Mouse (Mus musculus) liver, embryonic 18 days (tissue): ENCODE results near the gene Olfr483. TPM values are rescaled to one million over a fixed set of nuclear protein-coding genes. Genes with fewer than 3 reads are reported as not detected.

ENCODE experiments used
- polyA plus RNA-seq: library from polyadenylated mRNA; depleted of rRNA; stranded (reverse); fragments of >200 nt; gene quantifications from 2 replicates; pipeline ENCODE4 v1.2.3, GENCODE M21; 2012; rRNA removed

Olfr483 gene
- not detected in 2 replicates for polyA plus RNA-seq

GRCm38 (mm10) chr7:108100549-108100948 lies at the start of gene Olfr483:
Gene Olfr483 (plus strand): TSS chr7:108100849.

GRCm38 (mm10) chr7:108067246-108067645 lies 33.4 kb upstream of the Olfr483 start, which contains the start of gene Olfr480:
Gene Olfr480 (minus strand): TSS chr7:108067346.

GRCm38 (mm10) chr7:108079555-108079954 lies 21.1 kb upstream of the Olfr483 start, which contains the start of gene Olfr481:
Gene Olfr481 (plus strand): TSS chr7:108079855.

GRCm38 (mm10) chr7:108097486-108097885 lies 3.2 kb upstream of the Olfr483 start, which contains the start of gene Olfr482:
Gene Olfr482 (minus strand): TSS chr7:108097586.

GRCm38 (mm10) chr7:108127349-108127748 lies 26.7 kb downstream of the Olfr483 start, which contains the start of gene Olfr484:
Gene Olfr484 (minus strand): TSS chr7:108127449.

Other genes starting within 250 kb of the Olfr483 start
- not detected in 2 replicates for gene Olfr472, start 202.9 kb upstream of the Olfr483 start, polyA plus RNA-seq
- gene Olfr473, start 170.4 kb upstream of the Olfr483 start, polyA plus RNA-seq: not detected in 2 replicates
- gene Olfr474, start 146.2 kb upstream of the Olfr483 start, polyA plus RNA-seq: not detected in 2 replicates
- gene Olfr476, start 136.0 kb upstream of the Olfr483 start, polyA plus RNA-seq: not detected in 2 replicates
- gene Olfr477, start 114.2 kb upstream of the Olfr483 start, polyA plus RNA-seq: not detected in 2 replicates
- not detected in 2 replicates for gene Olfr478, start 66.9 kb upstream of the Olfr483 start, polyA plus RNA-seq
- not detected in 2 replicates for gene Olfr479, start 50.2 kb upstream of the Olfr483 start, polyA plus RNA-seq
- gene Olfr480, start 33.5 kb upstream of the Olfr483 start, polyA plus RNA-seq: not detected in 2 replicates
- not detected in 2 replicates for gene Olfr481, start 21.0 kb upstream of the Olfr483 start, polyA plus RNA-seq
- gene Olfr482, start 3.3 kb upstream of the Olfr483 start, polyA plus RNA-seq: 0.01 TPM in 1 of 2 replicates, not detected in the other
- not detected in 2 replicates for gene Olfr484, start 26.6 kb downstream of the Olfr483 start, polyA plus RNA-seq
- not detected in 2 replicates for gene Olfr485, start 59.0 kb downstream of the Olfr483 start, polyA plus RNA-seq
- gene Olfr486, start 71.9 kb downstream of the Olfr483 start, polyA plus RNA-seq: not detected in 2 replicates
- not detected in 2 replicates for gene Olfr487, start 113.8 kb downstream of the Olfr483 start, polyA plus RNA-seq
- gene Olfr488, start 157.5 kb downstream of the Olfr483 start, polyA plus RNA-seq: not detected in 2 replicates
- gene Olfr490, start 188.1 kb downstream of the Olfr483 start, polyA plus RNA-seq: not detected in 2 replicates
- gene Olfr491, start 212.6 kb downstream of the Olfr483 start, polyA plus RNA-seq: not detected in 2 replicates
- not detected in 2 replicates for gene Olfr492, start 222.8 kb downstream of the Olfr483 start, polyA plus RNA-seq
- gene Olfr493, start 246.1 kb downstream of the Olfr483 start, polyA plus RNA-seq: not detected in 2 replicates